Mouse (Mus musculus): ENCODE measurements around the gene Galnt6.

The Galnt6 gene

GRCm38 (mm10) chr15:100722026-100722425 lies 7.2 kb downstream of the Galnt6 start:
- no peak for DNase-seq (ENCODE audit: low read depth, low spot score)

GRCm38 (mm10) chr15:100721445-100721844 lies 7.7 kb downstream of the Galnt6 start:
- no peak for DNase-seq (ENCODE audit: low read depth, low spot score)

GRCm38 (mm10) chr15:100720066-100720465 lies 9.1 kb downstream of the Galnt6 start:
- no peak for DNase-seq (ENCODE audit: low read depth, low spot score)

- no peak for DNase-seq (ENCODE audit: low read depth, low spot score)
Observed at GRCm38 (mm10) chr15:100719217-100719616, 10.0 kb downstream of the Galnt6 start.

GRCm38 (mm10) chr15:100718572-100718971 lies 10.6 kb downstream of the Galnt6 start:
- DNase-seq (ENCODE audit: low read depth, low spot score) = no peak

- DNase-seq (ENCODE audit: low read depth, low spot score) = no peak
Observed at GRCm38 (mm10) chr15:100717933-100718332, 11.2 kb downstream of the Galnt6 start.

GRCm38 (mm10) chr15:100715399-100715993 lies 13.7 kb downstream of the Galnt6 start:
- DNase-seq (ENCODE audit: low read depth, low spot score) = no peak

- DNase-seq (ENCODE audit: low read depth, low spot score) = no peak
Observed at GRCm38 (mm10) chr15:100714470-100714869, 14.7 kb downstream of the Galnt6 start.

- DNase-seq (ENCODE audit: low read depth, low spot score) = no peak
Observed at GRCm38 (mm10) chr15:100710838-100711237, 18.3 kb downstream of the Galnt6 start.

GRCm38 (mm10) chr15:100708433-100709078 lies 20.6 kb downstream of the Galnt6 start:
- DNase-seq (ENCODE audit: low read depth, low spot score) = no peak

GRCm38 (mm10) chr15:100706226-100706625 lies 22.9 kb downstream of the Galnt6 start:
- no peak for DNase-seq (ENCODE audit: low read depth, low spot score)

GRCm38 (mm10) chr15:100705376-100705775 lies 23.8 kb downstream of the Galnt6 start:
- no peak for DNase-seq (ENCODE audit: low read depth, low spot score)

GRCm38 (mm10) chr15:100703913-100704312 lies 25.3 kb downstream of the Galnt6 start:
- no peak for DNase-seq (ENCODE audit: low read depth, low spot score)

- DNase-seq (ENCODE audit: low read depth, low spot score) = no peak
Observed at GRCm38 (mm10) chr15:100701856-100702255, 27.3 kb downstream of the Galnt6 start.

GRCm38 (mm10) chr15:100701108-100701507 lies 28.1 kb downstream of the Galnt6 start:
- no peak for DNase-seq (ENCODE audit: low read depth, low spot score)

GRCm38 (mm10) chr15:100700424-100700823 lies 28.8 kb downstream of the Galnt6 start:
- no peak for DNase-seq (ENCODE audit: low read depth, low spot score)

GRCm38 (mm10) chr15:100699386-100699785 lies 29.8 kb downstream of the Galnt6 start:
- peak; percentile 8 for DNase-seq (ENCODE audit: low read depth, low spot score)

GRCm38 (mm10) chr15:100698078-100698477 lies 31.1 kb downstream of the Galnt6 start:
- no peak for DNase-seq (ENCODE audit: low read depth, low spot score)

GRCm38 (mm10) chr15:100694406-100694805 lies 34.8 kb downstream of the Galnt6 start:
- DNase-seq (ENCODE audit: low read depth, low spot score) = no peak

- DNase-seq (ENCODE audit: low read depth, low spot score) = no peak
Observed at GRCm38 (mm10) chr15:100691990-100692389, 37.2 kb downstream of the Galnt6 start.

GRCm38 (mm10) chr15:100687430-100687971 lies 41.7 kb downstream of the Galnt6 start, which contains the start of gene Cela1:
Cela1 (minus strand) TSS chr15:100687921.
- peak; percentile 86 for DNase-seq (ENCODE audit: low read depth, low spot score)

GRCm38 (mm10) chr15:100686989-100687388 lies 42.2 kb downstream of the Galnt6 start:
- DNase-seq (ENCODE audit: low read depth, low spot score) = peak; percentile 86

- peak; percentile 40 for DNase-seq (ENCODE audit: low read depth, low spot score)
Observed at GRCm38 (mm10) chr15:100686434-100686833, 42.7 kb downstream of the Galnt6 start.
